Comparison of ENCODE assay signal across 29 mouse cellular contexts in the genomic region with DNA sequence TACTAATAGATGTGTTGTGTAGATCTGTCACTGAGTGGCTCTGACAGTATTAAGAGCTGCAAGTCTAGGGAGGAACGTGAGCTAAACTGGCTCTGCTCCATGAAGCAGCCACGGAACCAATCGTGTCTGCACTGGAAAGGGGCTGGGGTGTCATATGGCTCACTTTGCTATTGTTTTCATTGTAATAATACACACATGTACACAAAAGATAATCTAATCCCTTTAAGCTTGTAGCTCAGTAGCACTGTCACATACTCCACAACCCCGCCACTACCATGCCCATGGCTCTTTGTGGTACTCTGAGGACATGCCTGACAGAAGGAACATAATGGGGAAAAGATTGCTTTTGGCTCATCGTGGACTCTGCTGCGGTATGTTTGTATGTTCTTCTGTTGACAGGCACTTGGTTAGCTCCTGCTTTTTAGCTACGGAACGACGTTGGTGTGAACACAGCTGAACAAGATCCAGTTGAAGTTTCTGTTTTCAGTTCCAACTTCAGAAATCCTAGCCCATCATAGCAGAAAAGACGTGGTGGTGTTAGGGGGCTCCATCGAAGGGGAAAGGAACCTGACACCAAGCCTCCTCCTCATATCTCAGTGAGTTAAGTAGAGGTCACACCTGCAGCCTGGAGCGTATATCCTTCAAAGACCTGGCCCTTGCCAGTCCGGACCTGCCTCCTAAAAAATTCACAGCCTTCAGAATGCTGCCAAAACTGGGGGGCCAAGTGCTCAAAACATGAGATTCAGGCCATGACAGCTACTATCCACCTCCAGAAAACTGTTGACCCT.
DNase-seq lines count a peak whose midpoint lies in the region; ATAC-seq and TF ChIP-seq lines count a peak whose summit lies in the region.
"Had no signal": no experiment of that assay in that cellular context is flagged by ENCODE, and none has a peak within 500 bp of the region (broad histone marks: within the 10 kb centered on the region; RNA-seq: fewer than 3 reads in every experiment).

No protein-coding gene starts in this region.

- no peaks in the 10 kb centered on the region for H3K9me3 ChIP-seq in hindbrain, postnatal 0 days (ENCODE audit: low read length)
- no peaks in the 10 kb centered on the region for H3K9me3 ChIP-seq in hindbrain, embryonic 14.5 days (ENCODE audit: control insufficient read depth, low read length)
- H3K9me3 ChIP-seq in midbrain, postnatal 0 days (ENCODE audit: low read length): no peaks in the 10 kb centered on the region
- H3K9me3 ChIP-seq in midbrain, embryonic 13.5 days: no peaks in the 10 kb centered on the region
- H3K9me3 ChIP-seq: embryonic facial prominence, embryonic 12.5 days; hindbrain, embryonic 10.5 days; limb, embryonic 12.5 days; midbrain, embryonic 12.5 days; neural tube, embryonic 13.5 days; stomach, embryonic 15.5 days had no signal

- no peaks in the 10 kb centered on the region for H3K36me3 ChIP-seq in hindbrain, postnatal 0 days (ENCODE audit: insufficient read depth, low read length)
- no peaks in the 10 kb centered on the region for H3K36me3 ChIP-seq in hindbrain, embryonic 14.5 days (replicated peaks; ENCODE audit: control insufficient read depth, insufficient read depth)
- no peaks in the 10 kb centered on the region for H3K36me3 ChIP-seq in midbrain, postnatal 0 days (ENCODE audit: insufficient read depth, low read length)
- no peaks in the 10 kb centered on the region for H3K36me3 ChIP-seq in midbrain, embryonic 13.5 days
- H3K36me3 ChIP-seq: embryonic facial prominence, embryonic 12.5 days; heart, embryonic 12.5 days; hindbrain, embryonic 10.5 days; limb, embryonic 12.5 days; midbrain, embryonic 12.5 days; neural tube, embryonic 13.5 days; stomach, embryonic 15.5 days had no signal

- no peak for ATAC-seq in cerebellum, adult (ENCODE audit: insufficient number of reproducible peaks, low FRiP score, low TSS enrichment)
- 0 out of 2 replicates have a peak, but pooled peaks have one; percentile 45 for ATAC-seq in hindbrain, postnatal 0 days
- ATAC-seq in hindbrain, embryonic 14.5 days (ENCODE audit: low FRiP score): no peak
- ATAC-seq in midbrain, postnatal 0 days (ENCODE audit: low FRiP score): no peak
- ATAC-seq in midbrain, embryonic 13.5 days: no peak
- ATAC-seq: CD4-positive, CD25-positive, alpha-beta regulatory T cell, adult 4 months; intestine, postnatal 0 days; liver, postnatal 0 days had no signal

- no peak overlapping the region for H3K4me2 ChIP-seq in hindbrain, postnatal 0 days (ENCODE audit: low read depth, low read length)
- H3K4me2 ChIP-seq in hindbrain, embryonic 14.5 days (replicated peaks): no peak overlapping the region
- no peak overlapping the region for H3K4me2 ChIP-seq in midbrain, postnatal 0 days (ENCODE audit: low read depth, low read length, poor library complexity, severe bottlenecking)
- H3K4me2 ChIP-seq in midbrain, embryonic 13.5 days (replicated peaks): no peak overlapping the region
- H3K4me2 ChIP-seq: embryonic facial prominence, embryonic 12.5 days; heart, embryonic 12.5 days; limb, embryonic 12.5 days; liver, embryonic 11.5 days; midbrain, embryonic 12.5 days; neural tube, embryonic 13.5 days; stomach, embryonic 15.5 days had no signal

- peak; percentile 69 to 78 for DNase-seq in cerebellum, postnatal 14 days
- peak; percentile 39 for DNase-seq in hindbrain, postnatal 0 days (ENCODE audit: low spot score)
- no peak for DNase-seq in hindbrain, embryonic 14.5 days (ENCODE audit: low spot score)
- DNase-seq in midbrain, postnatal 0 days (ENCODE audit: low spot score): peak; percentile 42
- no peak for DNase-seq in lung, adult 18-20 months
- no peak for DNase-seq in thymus, postnatal 25 days
- DNase-seq: adrenal gland, postnatal 14 days; gastrocnemius, postnatal 25 days; heart, adult 18-20 months; heart, postnatal 10 days; kidney, postnatal 25 days; liver, postnatal 0 days; lung, postnatal 10 days; retina, postnatal 1 day; thymus, postnatal 36 days had no signal

- no peak for TF ChIP-seq CTCF in hindbrain, postnatal 0 days (IDR thresholded peaks at IDR 0.05; ENCODE audit: low read depth)
- no peak for TF ChIP-seq CTCF in midbrain, postnatal 0 days (IDR thresholded peaks at IDR 0.05)

- no peaks in the 10 kb centered on the region for H3K4me1 ChIP-seq in hindbrain, postnatal 0 days (ENCODE audit: insufficient read depth, low read length)
- H3K4me1 ChIP-seq in hindbrain, embryonic 14.5 days (replicated peaks; ENCODE audit: control insufficient read depth, insufficient read depth, low read length): no peaks in the 10 kb centered on the region
- H3K4me1 ChIP-seq in midbrain, postnatal 0 days (ENCODE audit: insufficient read depth, low read length): no peaks in the 10 kb centered on the region
- H3K4me1 ChIP-seq in midbrain, embryonic 13.5 days (replicated peaks): 0 out of 2 replicates have a peak, but pooled peaks cover 11% of the 10 kb centered on the region
- H3K4me1 ChIP-seq: embryonic facial prominence, embryonic 12.5 days; heart, embryonic 12.5 days; limb, embryonic 12.5 days; midbrain, embryonic 12.5 days; stomach, embryonic 15.5 days had no signal

- H3K9ac ChIP-seq in hindbrain, postnatal 0 days (replicated peaks; ENCODE audit: low read length): no peak overlapping the region
- no peak overlapping the region for H3K9ac ChIP-seq in hindbrain, embryonic 14.5 days
- no peak overlapping the region for H3K9ac ChIP-seq in midbrain, postnatal 0 days (replicated peaks; ENCODE audit: low read length, poor library complexity, severe bottlenecking)
- no peak overlapping the region for H3K9ac ChIP-seq in midbrain, embryonic 13.5 days (replicated peaks)
- H3K9ac ChIP-seq: embryonic facial prominence, embryonic 12.5 days; heart, embryonic 12.5 days; limb, embryonic 12.5 days; liver, postnatal 0 days; midbrain, embryonic 12.5 days; neural tube, embryonic 13.5 days; stomach, embryonic 15.5 days had no signal

- H3K27me3 ChIP-seq in hindbrain, postnatal 0 days (ENCODE audit: insufficient read depth, low read length): no peaks in the 10 kb centered on the region
- no peaks in the 10 kb centered on the region for H3K27me3 ChIP-seq in hindbrain, embryonic 14.5 days (ENCODE audit: control insufficient read depth, insufficient read depth, low read length)
- no peaks in the 10 kb centered on the region for H3K27me3 ChIP-seq in midbrain, postnatal 0 days (ENCODE audit: insufficient read depth, low read length)
- H3K27me3 ChIP-seq in midbrain, embryonic 13.5 days: no peaks in the 10 kb centered on the region
- H3K27me3 ChIP-seq: embryonic facial prominence, embryonic 12.5 days; heart, embryonic 12.5 days; limb, embryonic 12.5 days; midbrain, embryonic 12.5 days; neural tube, embryonic 13.5 days; stomach, embryonic 15.5 days had no signal

- no peak overlapping the region for H3K4me3 ChIP-seq in hindbrain, postnatal 0 days (ENCODE audit: low read length)
- no peak overlapping the region for H3K4me3 ChIP-seq in hindbrain, embryonic 14.5 days (replicated peaks; ENCODE audit: low read length)
- H3K4me3 ChIP-seq in midbrain, postnatal 0 days (ENCODE audit: low read depth, low read length): no peak overlapping the region
- no peak overlapping the region for H3K4me3 ChIP-seq in midbrain, embryonic 13.5 days (replicated peaks)
- H3K4me3 ChIP-seq: embryonic facial prominence, embryonic 12.5 days; heart, embryonic 12.5 days; hindbrain, embryonic 10.5 days; layer of hippocampus, adult 2 months; limb, embryonic 12.5 days; midbrain, embryonic 12.5 days; myocyte; neural tube, embryonic 13.5 days; stomach, embryonic 15.5 days had no signal

- WGBS in hindbrain, postnatal 0 days: 57% methylated on average over 13 of the region's 13 CpGs
- WGBS in hindbrain, embryonic 14.5 days: 72% methylated on average over 13 of the region's 13 CpGs
- 60% methylated on average over 13 of the region's 13 CpGs for WGBS in midbrain, postnatal 0 days
- WGBS in midbrain, embryonic 13.5 days: 73% methylated on average over 13 of the region's 13 CpGs

- H3K27ac ChIP-seq in hindbrain, postnatal 0 days: no peak overlapping the region
- no peak overlapping the region for H3K27ac ChIP-seq in hindbrain, embryonic 14.5 days
- H3K27ac ChIP-seq in midbrain, postnatal 0 days (ENCODE audit: low read depth, low read length): no peak overlapping the region
- no peak overlapping the region for H3K27ac ChIP-seq in midbrain, embryonic 13.5 days
- H3K27ac ChIP-seq: embryonic facial prominence, embryonic 12.5 days; hindbrain, embryonic 10.5 days; layer of hippocampus, adult 2 months; limb, embryonic 12.5 days; midbrain, embryonic 12.5 days; stomach, embryonic 15.5 days had no signal

Comparison
In these comparisons a context has a peak if more than half of its experiments do, and no peak if none do; other contexts are left out.
1. DNase-seq: peak in cerebellum, postnatal 14 days (2 of 2), hindbrain, postnatal 0 days (single experiment) and midbrain, postnatal 0 days (single experiment); none in hindbrain, embryonic 14.5 days (single experiment), lung, adult 18-20 months (0 of 2) and thymus, postnatal 25 days (single experiment).